Mouse (Mus musculus): Measurements from ENCODE around the gene Olfr228.
"Not testable (repeated sequence)": the region's sequence is repeated elsewhere in the genome, so short reads cannot be mapped to it uniquely, and the experiment has no call there.

The Olfr228 gene

DNA sequence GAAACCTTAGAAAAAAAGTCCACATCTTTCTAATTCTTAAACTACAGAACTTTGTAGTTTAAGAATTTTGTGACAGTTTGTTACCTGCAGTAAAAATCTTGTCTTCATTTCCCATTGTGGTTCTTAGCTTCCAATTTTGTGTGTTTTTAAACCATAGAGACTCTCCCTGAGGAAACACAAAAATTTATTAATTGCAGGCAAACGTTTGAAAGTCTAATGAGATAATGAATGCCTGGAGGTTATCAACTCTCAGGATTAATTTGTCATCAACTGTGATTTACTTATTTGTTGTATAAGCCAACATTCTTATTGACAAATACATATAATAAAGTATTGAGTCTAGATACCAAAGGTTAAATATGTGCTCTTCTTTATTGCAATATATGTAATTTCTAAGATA, at the start of gene Olfr228:
Gene Olfr228 (minus strand): TSS at position 101 of the 400 bp plus-strand sequence.
- no peak for DNase-seq (ENCODE audit: low spot score)

- no peak for DNase-seq (ENCODE audit: low spot score)
Observed at GRCm38 (mm10) chr2:86530991-86531390, 43.8 kb upstream of the Olfr228 start.

- no peak for DNase-seq (ENCODE audit: low spot score)
Observed at GRCm38 (mm10) chr2:86508161-86508560, 21.0 kb upstream of the Olfr228 start, which contains the start of gene Olfr1076. Gene Olfr1076 (plus strand): TSS chr2:86508461.

DNA sequence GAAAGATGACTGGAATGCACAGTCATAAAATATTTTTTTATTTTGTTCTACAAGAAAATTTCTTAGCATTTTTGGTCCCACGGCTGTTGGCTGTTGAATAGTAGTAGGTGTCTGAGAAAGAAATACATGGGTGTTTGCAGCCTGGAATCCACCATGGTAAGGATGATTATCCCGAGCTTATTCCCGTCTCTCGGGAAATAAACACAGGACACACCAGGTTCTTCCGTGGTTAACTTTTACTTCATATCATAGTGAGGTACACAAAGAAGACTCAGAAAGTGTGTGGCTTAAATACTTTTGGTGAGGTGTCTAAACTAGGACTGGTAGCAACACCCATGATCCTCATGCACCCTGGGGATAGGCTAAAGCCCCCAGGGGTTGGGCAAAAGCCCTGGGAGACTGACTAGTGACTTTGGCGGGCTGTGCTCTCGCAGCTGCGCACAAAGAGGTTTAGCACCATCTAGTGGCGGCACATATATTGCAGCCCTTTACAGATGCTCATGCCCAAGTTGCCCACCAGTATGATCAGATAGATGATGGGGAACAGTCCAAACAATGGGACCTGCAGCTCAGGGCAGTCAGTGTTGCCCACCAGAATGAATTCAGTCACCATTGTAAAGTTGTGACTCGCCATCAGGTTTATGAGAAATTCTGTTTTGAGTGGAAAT, 22.6 kb downstream of the Olfr228 start:
- DNase-seq (ENCODE audit: low spot score): no peak

GRCm38 (mm10) chr2:86460434-86460833, 26.8 kb downstream of the Olfr228 start:
- no peak for DNase-seq (ENCODE audit: low spot score)

- no peak for DNase-seq (ENCODE audit: low spot score)
Observed at GRCm38 (mm10) chr2:86456169-86456568, 31.0 kb downstream of the Olfr228 start, which contains the start of gene Olfr1066. Gene Olfr1066 (minus strand): TSS chr2:86456269.

DNA sequence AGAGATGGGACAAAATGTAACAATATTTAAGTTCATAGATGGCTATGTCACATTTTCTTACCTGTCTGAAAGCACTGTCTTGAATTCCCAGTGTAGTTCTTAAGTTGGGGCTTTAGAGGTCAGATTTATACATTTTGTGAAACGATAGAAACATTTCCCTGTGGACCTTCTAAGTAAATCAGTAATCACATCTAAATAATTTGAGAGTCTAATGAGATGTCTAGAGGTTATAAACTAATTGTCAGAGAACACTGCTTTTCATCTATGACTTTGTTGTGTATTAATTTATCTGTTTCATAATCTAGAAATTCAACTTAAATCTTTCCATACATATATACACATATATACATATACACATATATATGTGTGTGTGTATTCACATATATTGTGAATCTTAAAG, 36.7 kb downstream of the Olfr228 start, which contains the start of gene Olfr1065:
Gene Olfr1065 (minus strand): TSS at position 101 of the 400 bp plus-strand sequence.
- not testable (repeated sequence) for DNase-seq (ENCODE audit: low spot score)

DNA sequence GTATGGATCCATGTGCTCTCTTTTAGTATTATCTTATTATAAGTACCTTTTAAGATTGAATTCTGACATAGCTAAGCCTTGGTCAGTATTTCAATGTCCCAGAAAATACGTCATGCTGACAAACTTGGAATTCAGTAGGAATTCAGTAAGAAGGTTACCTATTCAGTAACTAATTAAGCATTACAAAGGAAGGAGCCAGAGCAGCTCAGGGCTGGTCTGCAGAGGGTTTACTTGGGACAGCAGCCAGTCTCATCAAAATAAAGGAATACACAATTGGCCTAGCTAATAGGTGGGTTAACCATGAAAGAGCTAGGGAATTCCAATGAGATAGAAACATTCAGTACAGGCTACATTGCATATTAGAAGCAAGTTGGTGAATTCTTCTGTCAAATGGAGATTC, 45.1 kb downstream of the Olfr228 start:
- not testable (repeated sequence) for DNase-seq (ENCODE audit: low spot score)
